Mouse (Mus musculus) CH12.LX (cell line): Measurements from ENCODE around the gene Fitm2.

Experiments used
- CTCF ChIP-seq, 2 experiments: IDR thresholded peaks in 1 of 2; conservative IDR thresholded peaks in 1 of 2; 2 replicates each; pipeline ENCODE4 v1.5.1; 2011 to 2012; ENCODE audit warnings: low read depth in 2 of 2, low read length in 2 of 2, improper control_type of control experiment in 1 of 2, inconsistent platforms in 1 of 2, mild to moderate bottlenecking in 1 of 2, moderate library complexity in 1 of 2
- EP300 ChIP-seq: IDR thresholded peaks from 2 replicates; pipeline ENCODE4 v1.6.1; 2011; ENCODE audit warnings: low read length, improper control_type of control experiment
- JUN ChIP-seq: IDR thresholded peaks from 2 replicates; pipeline ENCODE4 v1.6.1; 2011; ENCODE audit warnings: low read depth, mild to moderate bottlenecking, low read length, improper control_type of control experiment, moderate library complexity; ENCODE audit not compliant: insufficient read depth
- JUND ChIP-seq: conservative IDR thresholded peaks from 2 replicates; pipeline ENCODE4 v1.6.1; 2011; ENCODE audit warnings: low read depth, low read length, improper control_type of control experiment
- MAX ChIP-seq: IDR thresholded peaks from 2 replicates; pipeline ENCODE4 v1.6.1; 2011; ENCODE audit warnings: low read length, improper control_type of control experiment
- POLR2A ChIP-seq: IDR thresholded peaks from 2 replicates; pipeline ENCODE4 v1.6.1; 2011; ENCODE audit warnings: low read depth, mild to moderate bottlenecking, improper control_type of control experiment, low read length
- SIN3A ChIP-seq: IDR thresholded peaks from 2 replicates; pipeline ENCODE4 v1.6.1; 2012; ENCODE audit warnings: low read length, improper control_type of control experiment, inconsistent platforms
- USF2 ChIP-seq: conservative IDR thresholded peaks from 2 replicates; pipeline ENCODE4 v1.6.1; 2011; ENCODE audit warnings: low read depth, low read length, improper control_type of control experiment
- ZC3H11A ChIP-seq: IDR thresholded peaks from 2 replicates; pipeline ENCODE4 v1.6.1; 2012; ENCODE audit warnings: low read depth, mild to moderate bottlenecking, inconsistent platforms, low read length, improper control_type of control experiment
- ZMIZ1 ChIP-seq: IDR thresholded peaks from 2 replicates; pipeline ENCODE4 v1.6.1; 2012; ENCODE audit warnings: low read depth, mild to moderate bottlenecking, inconsistent platforms, low read length, improper control_type of control experiment
- ZNF384 ChIP-seq: IDR thresholded peaks from 2 replicates; pipeline ENCODE4 v1.6.1; 2012; ENCODE audit warnings: low read depth, low read length, improper control_type of control experiment, inconsistent platforms

DNA sequence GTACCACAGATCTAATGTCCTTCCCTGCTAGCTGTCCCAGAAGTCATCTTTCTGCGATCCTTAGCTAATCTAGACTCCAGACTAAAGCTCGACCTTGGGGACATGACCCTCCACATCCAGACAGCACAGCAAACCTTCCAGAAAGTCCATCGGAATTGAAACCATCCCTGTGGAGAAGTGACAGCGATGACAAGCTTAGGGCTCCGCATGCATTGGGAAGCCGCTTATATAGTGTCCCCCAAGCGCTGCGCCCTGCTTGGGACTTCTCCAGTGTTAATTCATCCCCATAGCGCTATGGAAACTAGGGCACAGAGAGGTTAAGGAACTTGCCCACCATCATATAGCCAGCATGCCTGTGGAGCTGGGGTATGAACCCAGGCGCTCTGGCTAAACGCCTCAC lies 9.6 kb downstream of the Fitm2 start:
- TF ChIP-seq JUN: no peak
- TF ChIP-seq MAX: no peak
- no peak for TF ChIP-seq POLR2A
- TF ChIP-seq CTCF (conservative IDR thresholded peaks at IDR 0.05 in 1 of 2, IDR thresholded peaks at IDR 0.05 in 1 of 2; ENCODE audit: low read depth in 2 of 2, low read length in 2 of 2): no peak
- TF ChIP-seq ZC3H11A: no peak
- no peak for TF ChIP-seq ZNF384
- TF ChIP-seq EP300: no peak
- no peak for TF ChIP-seq SIN3A
- no peak for TF ChIP-seq ZMIZ1
- TF ChIP-seq JUND: no peak
- no peak for TF ChIP-seq USF2
